Mouse (Mus musculus): ENCODE data around the gene Baz1a. TPM values are rescaled to one million over a fixed set of nuclear protein-coding genes. Genes with fewer than 3 reads are reported as not detected.
A peak's percentile ranks its signal among the peaks of the same experiment; 100 is the strongest.

Baz1a gene
- polyA plus RNA-seq, 1 experiment from 2014 or later, result 17.7 TPM

DNA sequence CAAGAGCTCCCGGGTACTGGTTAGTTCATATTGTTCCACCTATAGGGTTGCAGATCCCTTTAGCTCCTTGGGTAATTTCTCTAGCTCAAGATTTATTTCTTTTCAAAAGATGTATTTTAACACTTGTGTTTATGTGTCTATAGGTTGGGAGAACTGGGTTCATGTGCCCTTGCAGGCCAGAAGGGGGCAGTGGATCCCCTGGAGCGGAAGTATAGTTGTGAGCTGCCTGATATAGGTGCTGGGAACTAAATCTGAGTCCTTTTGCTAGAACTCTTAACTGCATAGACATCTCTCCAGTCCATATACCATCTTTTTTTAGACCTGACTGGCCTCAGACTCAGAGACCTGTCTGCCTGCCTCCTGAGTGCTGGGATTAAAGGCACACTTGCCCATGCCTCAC, 123.7 kb downstream of the Baz1a start:
- Histone ChIP-seq H3K9ac (ENCODE audit: low read length) (no peak overlapping the region), H3K4me1 (replicated peaks; ENCODE audit: control insufficient read depth, insufficient read depth, low read length) (no peaks in the 10 kb centered on the region), H3K27ac (ENCODE audit: low read length) (no peak overlapping the region), H3K36me3 (ENCODE audit: control insufficient read depth, insufficient read depth, low read length) (peaks cover 8% of the 10 kb centered on the region; the same call in 1 of the 2 replicates), H3K27me3 (ENCODE audit: control insufficient read depth, insufficient read depth, low read depth, low read length) (no peaks in the 10 kb centered on the region), H3K9me3 (ENCODE audit: control insufficient read depth, low read length) (no peaks in the 10 kb centered on the region; the same call in 1 of the 2 replicates), H3K4me2 (ENCODE audit: low read depth, low read length) (no peak overlapping the region), H3K4me3 (ENCODE audit: low read length) (no peak overlapping the region)
- 91% methylated on average over 2 of the region's 2 CpGs for WGBS
- no peak for ATAC-seq (ENCODE audit: low read depth)

DNA sequence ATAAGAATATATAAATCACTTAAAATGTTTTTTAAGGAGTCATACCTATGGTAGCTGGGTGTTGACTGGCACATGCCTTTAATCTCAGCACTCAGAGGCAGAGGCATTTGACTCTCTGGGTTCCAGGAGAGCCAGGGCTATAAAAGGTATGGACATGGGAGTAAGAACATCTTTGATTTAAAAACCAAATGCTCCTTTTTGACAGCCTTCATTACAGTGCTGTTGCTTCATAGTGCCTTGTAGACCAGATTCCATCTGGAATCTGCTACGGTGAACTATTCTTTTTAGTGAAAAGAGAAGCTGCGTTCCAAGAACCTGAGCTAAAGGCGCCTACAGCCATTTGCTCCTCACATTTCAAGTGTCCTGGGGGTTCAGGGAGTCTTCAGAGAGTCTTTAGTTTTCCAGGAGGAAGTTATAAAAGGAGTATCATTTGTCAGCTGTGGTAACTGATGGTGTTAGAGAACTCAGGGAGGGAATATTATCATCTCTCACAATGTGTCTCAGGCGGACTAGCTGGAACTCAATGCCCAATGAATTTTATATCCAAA, 126.5 kb downstream of the Baz1a start:
- WGBS, result 71% methylated on average over 4 of the region's 4 CpGs
- no peaks in the 10 kb centered on the region; the same call in 1 of the 2 replicates for H3K9me3 ChIP-seq (ENCODE audit: control insufficient read depth, low read length)
- ATAC-seq (ENCODE audit: low read depth), result no peak
- no peaks in the 10 kb centered on the region for H3K4me1 ChIP-seq (replicated peaks; ENCODE audit: control insufficient read depth, insufficient read depth, low read length)
- H3K27ac ChIP-seq (ENCODE audit: low read length), result no peak overlapping the region
- no peaks in the 10 kb centered on the region for H3K27me3 ChIP-seq (ENCODE audit: control insufficient read depth, insufficient read depth, low read depth, low read length)
- no peak overlapping the region for H3K9ac ChIP-seq (ENCODE audit: low read length)
- no peak overlapping the region for H3K4me2 ChIP-seq (ENCODE audit: low read depth, low read length)
- H3K36me3 ChIP-seq (ENCODE audit: control insufficient read depth, insufficient read depth, low read length), result peaks cover 3% of the 10 kb centered on the region; the same call in 1 of the 2 replicates
- H3K4me3 ChIP-seq (ENCODE audit: low read length), result no peak overlapping the region

DNA sequence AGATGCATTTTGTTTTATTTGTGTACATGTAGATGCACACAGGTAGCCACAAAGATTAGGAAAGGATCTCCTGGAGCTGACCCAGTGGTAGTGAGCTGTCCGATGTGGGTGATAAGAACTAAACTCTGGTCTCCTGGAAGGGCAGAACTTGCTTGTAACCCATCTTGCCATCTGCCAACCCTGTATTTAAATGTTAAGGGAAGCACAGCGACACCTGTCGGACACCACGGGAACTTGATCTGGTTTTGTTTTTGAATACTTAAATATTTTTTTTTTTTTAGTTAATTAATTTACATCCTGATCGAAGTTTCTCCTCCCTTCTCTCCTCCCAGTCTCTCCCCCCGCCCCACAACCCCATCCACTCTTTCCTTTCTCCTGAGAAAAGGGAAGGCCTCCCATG, 134.5 kb downstream of the Baz1a start:
- Histone ChIP-seq H3K4me2 (ENCODE audit: low read depth, low read length) (no peak overlapping the region), H3K4me3 (ENCODE audit: low read length) (no peak overlapping the region), H3K27me3 (ENCODE audit: control insufficient read depth, insufficient read depth, low read depth, low read length) (no peaks in the 10 kb centered on the region), H3K4me1 (replicated peaks; ENCODE audit: control insufficient read depth, insufficient read depth, low read length) (0 out of 2 replicates have a peak, but pooled peaks cover 3% of the 10 kb centered on the region), H3K36me3 (ENCODE audit: control insufficient read depth, insufficient read depth, low read length) (no peaks in the 10 kb centered on the region), H3K27ac (ENCODE audit: low read length) (no peak overlapping the region), H3K9me3 (ENCODE audit: control insufficient read depth, low read length) (no peaks in the 10 kb centered on the region), H3K9ac (ENCODE audit: low read length) (no peak overlapping the region)
- WGBS, result 3% methylated on average over 6 of the region's 6 CpGs
- no peak for ATAC-seq (ENCODE audit: low read depth)

DNA sequence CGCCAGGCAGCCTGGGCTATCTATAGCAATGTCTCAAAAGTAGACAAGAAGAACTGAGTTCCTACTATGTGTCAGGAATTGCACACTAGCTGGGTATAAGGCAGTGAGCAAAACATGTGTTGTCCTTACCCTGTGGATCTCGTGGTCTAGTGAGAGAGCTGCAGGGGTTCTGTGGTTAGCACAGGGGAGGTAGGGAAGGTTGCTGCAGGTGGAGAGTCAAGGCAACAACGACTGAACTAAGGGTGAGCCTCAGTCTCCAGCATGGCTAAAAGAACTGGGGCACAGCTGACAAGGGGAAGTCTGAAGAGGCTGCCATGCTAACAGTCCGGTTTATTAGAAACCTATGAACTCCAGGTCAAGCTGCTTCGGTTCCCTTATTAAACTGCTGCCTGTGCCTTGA, 134.9 kb downstream of the Baz1a start:
- WGBS, result 76% methylated on average over 5 of the region's 5 CpGs
- Histone ChIP-seq H3K36me3 (ENCODE audit: control insufficient read depth, insufficient read depth, low read length) (no peaks in the 10 kb centered on the region), H3K4me2 (ENCODE audit: low read depth, low read length) (no peak overlapping the region), H3K4me3 (ENCODE audit: low read length) (no peak overlapping the region), H3K4me1 (replicated peaks; ENCODE audit: control insufficient read depth, insufficient read depth, low read length) (0 out of 2 replicates have a peak, but pooled peaks cover 3% of the 10 kb centered on the region), H3K9ac (ENCODE audit: low read length) (no peak overlapping the region), H3K9me3 (ENCODE audit: control insufficient read depth, low read length) (no peaks in the 10 kb centered on the region), H3K27ac (ENCODE audit: low read length) (no peak overlapping the region), H3K27me3 (ENCODE audit: control insufficient read depth, insufficient read depth, low read depth, low read length) (no peaks in the 10 kb centered on the region)
- ATAC-seq (ENCODE audit: low read depth), result no peak

DNA sequence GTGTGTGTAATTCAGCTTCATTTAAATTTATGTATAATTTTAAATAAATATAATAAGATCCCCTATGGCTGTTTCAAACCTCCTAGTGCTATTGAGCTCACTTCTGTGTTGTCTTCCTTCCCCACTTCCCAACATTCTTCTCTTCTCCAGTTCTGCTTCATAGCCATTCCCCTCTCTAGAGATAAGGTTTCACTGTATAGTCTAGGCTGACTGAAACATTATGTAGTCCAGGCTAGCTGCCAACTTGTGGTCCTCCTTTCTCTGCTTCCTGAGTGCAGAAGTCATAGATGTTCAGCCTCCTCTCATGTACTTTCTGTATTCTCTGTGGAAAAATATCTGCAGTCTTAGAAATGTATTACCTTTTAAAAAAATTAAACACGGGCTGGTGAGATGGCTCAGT, 136.3 kb downstream of the Baz1a start:
- Histone ChIP-seq H3K36me3 (ENCODE audit: control insufficient read depth, insufficient read depth, low read length) (no peaks in the 10 kb centered on the region), H3K4me3 (ENCODE audit: low read length) (no peak overlapping the region), H3K9me3 (ENCODE audit: control insufficient read depth, low read length) (no peaks in the 10 kb centered on the region), H3K9ac (ENCODE audit: low read length) (no peak overlapping the region), H3K27ac (ENCODE audit: low read length) (no peak overlapping the region), H3K4me1 (replicated peaks; ENCODE audit: control insufficient read depth, insufficient read depth, low read length) (0 out of 2 replicates have a peak, but pooled peaks cover 3% of the 10 kb centered on the region), H3K4me2 (ENCODE audit: low read depth, low read length) (no peak overlapping the region), H3K27me3 (ENCODE audit: control insufficient read depth, insufficient read depth, low read depth, low read length) (no peaks in the 10 kb centered on the region)
- WGBS, result 79% methylated on average over 1 of the region's 1 CpGs
- ATAC-seq (ENCODE audit: low read depth), result no peak

DNA sequence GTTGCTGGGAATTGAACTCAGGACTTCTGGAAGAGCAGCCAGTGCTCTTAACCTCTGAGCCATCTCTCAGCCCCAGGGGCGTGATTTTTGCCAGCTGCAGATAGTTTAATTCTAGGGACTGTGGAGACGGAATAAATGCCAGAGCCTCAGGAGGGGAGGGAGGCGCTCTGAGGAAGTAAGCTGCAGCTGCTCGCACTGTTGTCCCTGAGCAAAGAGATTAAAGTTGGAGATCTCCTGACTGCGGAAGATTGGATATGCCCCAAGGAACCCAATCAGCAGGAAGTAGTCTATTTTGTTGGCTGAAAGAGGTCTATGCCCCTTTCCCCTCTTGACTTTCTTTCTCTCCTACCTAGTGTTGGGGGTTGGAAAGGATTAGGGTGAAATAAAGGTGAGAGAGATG, 137.3 kb downstream of the Baz1a start:
- no peak overlapping the region for H3K4me2 ChIP-seq (ENCODE audit: low read depth, low read length)
- no peaks in the 10 kb centered on the region for H3K27me3 ChIP-seq (ENCODE audit: control insufficient read depth, insufficient read depth, low read depth, low read length)
- H3K36me3 ChIP-seq (ENCODE audit: control insufficient read depth, insufficient read depth, low read length), result no peaks in the 10 kb centered on the region
- H3K27ac ChIP-seq (ENCODE audit: low read length), result no peak overlapping the region
- H3K9me3 ChIP-seq (ENCODE audit: control insufficient read depth, low read length), result no peaks in the 10 kb centered on the region
- WGBS, result 38% methylated on average over 5 of the region's 5 CpGs
- ATAC-seq (ENCODE audit: low read depth), result no peak
- H3K4me1 ChIP-seq (replicated peaks; ENCODE audit: control insufficient read depth, insufficient read depth, low read length), result 0 out of 2 replicates have a peak, but pooled peaks cover 3% of the 10 kb centered on the region
- H3K9ac ChIP-seq (ENCODE audit: low read length), result no peak overlapping the region
- no peak overlapping the region for H3K4me3 ChIP-seq (ENCODE audit: low read length)

DNA sequence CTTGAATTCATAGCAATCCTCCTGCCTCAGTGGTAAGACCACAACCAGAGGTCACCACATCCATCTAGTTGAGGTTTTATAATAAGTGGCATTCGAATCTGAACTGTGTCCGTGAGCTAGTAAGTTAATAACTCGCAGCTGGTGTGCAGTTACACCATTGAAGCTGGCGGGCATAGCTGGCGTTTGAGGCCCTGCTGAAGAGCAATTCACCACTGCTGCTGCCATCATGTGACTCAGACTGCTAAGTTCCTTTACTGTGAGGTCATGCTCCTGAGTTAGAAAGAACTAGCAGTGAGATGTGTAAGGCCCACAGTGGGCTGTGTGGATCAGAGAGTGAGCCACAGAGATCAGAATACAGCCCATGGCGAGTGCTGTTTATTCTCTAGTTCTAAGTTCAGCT, 139.4 kb downstream of the Baz1a start:
- Histone ChIP-seq H3K27me3 (ENCODE audit: control insufficient read depth, insufficient read depth, low read depth, low read length) (no peaks in the 10 kb centered on the region), H3K4me3 (ENCODE audit: low read length) (no peak overlapping the region), H3K36me3 (ENCODE audit: control insufficient read depth, insufficient read depth, low read length) (no peaks in the 10 kb centered on the region), H3K4me2 (ENCODE audit: low read depth, low read length) (no peak overlapping the region), H3K27ac (ENCODE audit: low read length) (no peak overlapping the region; the same call in 1 of the 2 replicates), H3K9ac (ENCODE audit: low read length) (no peak overlapping the region), H3K9me3 (ENCODE audit: control insufficient read depth, low read length) (no peaks in the 10 kb centered on the region), H3K4me1 (replicated peaks; ENCODE audit: control insufficient read depth, insufficient read depth, low read length) (0 out of 2 replicates have a peak, but pooled peaks cover 3% of the 10 kb centered on the region)
- 50% methylated on average over 6 of the region's 6 CpGs for WGBS
- ATAC-seq (ENCODE audit: low read depth), result peak; percentile 69

DNA sequence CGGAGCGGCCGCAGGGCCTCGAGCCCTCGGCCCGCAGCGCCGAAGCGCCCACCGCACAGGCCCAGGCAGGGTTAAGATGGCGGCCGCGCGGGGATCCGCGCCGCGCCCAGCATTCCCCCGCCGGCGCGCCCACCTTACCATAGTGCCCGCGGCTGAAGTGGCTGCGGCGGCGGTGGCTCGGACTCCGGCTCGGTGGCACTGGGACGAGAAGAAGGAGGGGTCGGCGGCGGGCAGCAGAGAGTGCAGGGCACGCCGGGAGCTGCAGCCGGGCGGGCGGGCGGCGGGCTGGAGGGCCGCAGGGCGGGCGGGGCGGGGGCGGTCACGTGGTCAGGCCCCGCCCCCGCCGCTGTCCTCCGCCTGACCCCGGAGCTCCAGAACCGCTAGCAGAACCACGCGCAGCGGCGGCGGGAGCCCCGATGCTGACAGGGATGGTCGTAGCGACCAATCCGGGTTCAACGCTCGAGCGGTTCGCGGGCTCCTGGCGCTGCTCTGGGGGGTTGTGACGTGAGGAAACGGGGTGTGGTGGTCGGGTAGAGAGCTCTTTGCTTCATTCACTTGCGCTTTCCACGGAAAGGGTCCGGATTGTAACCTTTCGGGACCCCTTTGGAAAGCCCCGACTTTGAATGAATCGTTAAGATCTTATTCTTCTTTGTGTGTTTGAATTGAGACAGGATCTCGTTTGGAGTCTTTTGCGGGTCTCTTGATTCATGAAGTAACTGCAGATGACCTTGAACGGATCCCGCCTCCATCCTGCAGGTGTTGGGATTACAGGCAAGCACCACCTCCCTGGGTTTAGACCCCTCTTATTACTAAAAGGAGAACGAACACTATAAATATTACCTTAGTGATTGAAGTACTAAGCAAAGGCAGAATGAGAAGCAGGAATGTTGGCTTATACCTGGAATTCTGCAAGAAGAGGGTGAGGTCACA, 151.3 kb downstream of the Baz1a start, which contains the start of gene Cfl2:
Gene Cfl2, minus strand, starts transcription at position 272 of the 930 bp plus-strand sequence.
- Histone ChIP-seq H3K36me3 (ENCODE audit: control insufficient read depth, insufficient read depth, low read length) (peaks cover 10% of the 10 kb centered on the region), H3K9me3 (ENCODE audit: control insufficient read depth, low read length) (no peaks in the 10 kb centered on the region), H3K9ac (ENCODE audit: low read length) (peak within 1 kb of the TSS; percentile 99), H3K27me3 (ENCODE audit: control insufficient read depth, insufficient read depth, low read depth, low read length) (no peaks in the 10 kb centered on the region), H3K4me3 (ENCODE audit: low read length) (peak within 1 kb of the TSS; percentile 91), H3K4me1 (replicated peaks; ENCODE audit: control insufficient read depth, insufficient read depth, low read length) (peaks cover 9% of the 10 kb centered on the region), H3K4me2 (ENCODE audit: low read depth, low read length) (peak within 1 kb of the TSS; percentile 72), H3K27ac (ENCODE audit: low read length) (peak within 1 kb of the TSS; percentile 96)
- peak; percentile 95 for ATAC-seq (ENCODE audit: low read depth)
- under 1% methylated on average over 55 of the region's 82 CpGs for WGBS

DNA sequence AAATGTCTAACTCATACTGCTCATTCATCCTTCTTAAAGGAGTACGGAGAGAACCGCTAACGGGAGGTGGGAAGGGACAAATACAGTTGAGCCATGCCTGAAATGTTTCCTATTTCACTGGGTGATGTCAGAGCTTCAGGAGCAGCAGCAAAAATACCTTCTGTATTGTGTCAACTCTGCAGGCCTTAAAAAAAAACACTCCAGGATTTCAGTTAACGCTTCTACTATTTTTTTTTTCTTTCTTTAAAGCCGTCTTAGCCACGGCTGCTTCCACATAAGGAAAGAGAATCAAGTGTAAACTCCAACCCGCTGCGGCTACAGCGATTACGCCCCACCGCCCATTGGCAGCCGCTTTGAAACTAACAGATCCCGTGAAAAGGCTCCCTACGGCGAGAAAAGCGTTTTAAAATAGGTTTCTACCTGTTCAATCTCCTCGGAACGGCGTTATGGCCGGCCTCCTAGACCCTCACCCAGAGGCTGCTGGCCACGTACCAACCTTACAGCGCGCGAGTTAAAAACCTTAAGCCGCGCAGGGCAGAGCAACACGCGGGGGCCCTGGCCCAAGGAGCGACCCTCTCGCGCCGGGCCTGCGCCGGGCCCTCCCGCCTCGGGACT, 152.1 kb downstream of the Baz1a start:
- no peak; the same call in 1 of the 2 replicates for ATAC-seq (ENCODE audit: low read depth)
- H3K9me3 ChIP-seq (ENCODE audit: control insufficient read depth, low read length), result no peaks in the 10 kb centered on the region
- under 1% methylated on average over 36 of the region's 36 CpGs for WGBS

More for the DNA sequence above, 152.1 kb downstream of the Baz1a start:
- Histone ChIP-seq H3K36me3 (ENCODE audit: control insufficient read depth, insufficient read depth, low read length) (peaks cover 13% of the 10 kb centered on the region), H3K27me3 (ENCODE audit: control insufficient read depth, insufficient read depth, low read depth, low read length) (no peaks in the 10 kb centered on the region), H3K4me2 (ENCODE audit: low read depth, low read length) (peak overlapping the region; percentile 72), H3K4me1 (replicated peaks; ENCODE audit: control insufficient read depth, insufficient read depth, low read length) (peaks cover 9% of the 10 kb centered on the region), H3K4me3 (ENCODE audit: low read length) (peak overlapping the region; percentile 91), H3K27ac (ENCODE audit: low read length) (peak overlapping the region; percentile 96), H3K9ac (ENCODE audit: low read length) (peak overlapping the region; percentile 99)

Measured in lung, embryonic 16.5 days (tissue).